Mouse (Mus musculus): ENCODE measurements at regions not wholly inside any gene's neighbourhood (a gene's known extent, or its start where the extent isn't known, plus 50 kb on each side); places are given as distances from the start of the nearest gene placed in this dataset.

DNA sequence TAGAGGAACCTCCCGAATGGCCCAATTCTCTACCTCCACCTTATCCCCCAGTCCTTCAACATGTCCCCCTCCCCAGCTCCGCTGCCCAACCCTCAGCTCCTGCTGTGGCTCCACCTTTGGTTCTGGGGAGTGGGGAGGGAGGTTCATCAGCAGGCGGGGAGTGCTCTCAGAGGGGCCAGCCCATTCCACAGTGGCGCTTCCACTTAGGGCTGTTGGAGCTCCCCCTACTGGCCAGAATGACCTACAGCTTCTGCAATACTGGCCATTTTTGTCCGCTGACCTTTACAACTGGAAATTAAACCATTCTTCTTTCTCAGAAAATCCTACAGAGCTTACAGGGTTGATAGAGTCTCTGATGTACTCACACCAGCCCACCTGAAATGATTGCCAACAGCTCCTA, 508.0 kb upstream of the Klhl4 start:
- Histone ChIP-seq H3K27me3 (ENCODE audit: control insufficient read depth, insufficient read depth, low read length) (no peaks in the 10 kb centered on the region), H3K4me3 (ENCODE audit: low read depth, low read length) (no peak overlapping the region), H3K4me1 (replicated peaks; ENCODE audit: control insufficient read depth, insufficient read depth) (no peaks in the 10 kb centered on the region), H3K36me3 (ENCODE audit: control insufficient read depth, insufficient read depth, low read length) (no peaks in the 10 kb centered on the region), H3K9ac (ENCODE audit: low read length) (no peak overlapping the region), H3K27ac (replicated peaks) (no peak overlapping the region), H3K4me2 (replicated peaks; ENCODE audit: low read depth) (no peak overlapping the region), H3K9me3 (ENCODE audit: control insufficient read depth, low read length) (no peaks in the 10 kb centered on the region)
- TF ChIP-seq EP300 (optimal IDR thresholded peaks at IDR 0.05), result no peak
- TF ChIP-seq CTCF (IDR thresholded peaks at IDR 0.05; ENCODE audit: low read depth), result 0 out of 2 replicates have a peak, but pooled peaks have one; percentile 5
- WGBS, result 95% methylated on average over 5 of the region's 5 CpGs
- ATAC-seq (ENCODE audit: low FRiP score, low TSS enrichment) (no peak), DNase-seq (ENCODE audit: low spot score) (no peak)

DNA sequence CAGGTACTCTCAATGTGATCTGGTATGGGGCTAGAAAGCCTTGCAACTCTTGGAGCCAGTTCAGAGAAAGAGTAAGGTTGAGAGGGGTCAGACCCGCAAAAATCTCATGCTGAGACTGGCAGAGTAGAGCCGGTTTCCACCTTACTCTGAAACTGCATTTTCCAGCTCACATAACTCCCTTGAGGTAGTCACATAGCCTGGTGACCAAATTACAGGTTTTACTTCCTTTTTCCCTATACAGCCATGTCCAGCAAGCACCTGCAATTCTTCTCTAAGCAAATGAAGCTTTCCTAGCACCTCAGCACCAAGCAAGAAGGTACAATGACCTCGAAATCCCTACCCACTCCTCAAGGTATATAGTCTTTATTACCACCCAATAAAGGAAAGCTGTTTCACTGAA, 481.0 kb upstream of the Klhl4 start:
- Histone ChIP-seq H3K4me1 (replicated peaks; ENCODE audit: control insufficient read depth, insufficient read depth) (no peaks in the 10 kb centered on the region), H3K36me3 (ENCODE audit: control insufficient read depth, insufficient read depth, low read length) (no peaks in the 10 kb centered on the region), H3K27me3 (ENCODE audit: control insufficient read depth, insufficient read depth, low read length) (no peaks in the 10 kb centered on the region), H3K4me3 (ENCODE audit: low read depth, low read length) (no peak overlapping the region), H3K9ac (ENCODE audit: low read length) (no peak overlapping the region), H3K4me2 (replicated peaks; ENCODE audit: low read depth) (no peak overlapping the region), H3K27ac (replicated peaks) (no peak overlapping the region), H3K9me3 (ENCODE audit: control insufficient read depth, low read length) (no peaks in the 10 kb centered on the region)
- WGBS, result 74% methylated on average over 3 of the region's 3 CpGs
- DNase-seq (ENCODE audit: low spot score) (no peak), ATAC-seq (ENCODE audit: low FRiP score, low TSS enrichment) (no peak)
- TF ChIP-seq EP300 (optimal IDR thresholded peaks at IDR 0.05) (no peak), CTCF (IDR thresholded peaks at IDR 0.05; ENCODE audit: low read depth) (no peak)

DNA sequence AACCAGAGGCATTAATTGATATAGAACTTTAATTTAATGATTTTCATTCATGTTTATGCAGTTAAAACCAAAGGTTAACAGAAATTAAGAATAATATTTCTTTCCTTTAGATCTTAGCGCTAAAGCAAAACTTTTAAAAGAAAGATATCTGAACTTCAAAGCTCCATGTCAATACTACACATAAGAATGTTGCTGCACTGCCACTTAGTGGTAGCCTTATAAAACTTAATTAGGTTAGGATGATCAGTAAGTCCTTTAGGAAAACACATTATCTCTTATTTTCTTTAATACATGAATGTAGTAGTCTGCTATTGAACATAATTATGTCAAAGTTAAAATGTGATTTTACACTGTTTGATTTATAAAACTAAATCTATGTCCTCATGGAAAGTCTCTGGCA, 432.9 kb upstream of the Klhl4 start:
- Histone ChIP-seq H3K4me3 (ENCODE audit: low read depth, low read length) (no peak overlapping the region), H3K4me2 (replicated peaks; ENCODE audit: low read depth) (no peak overlapping the region), H3K9ac (ENCODE audit: low read length) (no peak overlapping the region), H3K27me3 (ENCODE audit: control insufficient read depth, insufficient read depth, low read length) (no peaks in the 10 kb centered on the region), H3K36me3 (ENCODE audit: control insufficient read depth, insufficient read depth, low read length) (no peaks in the 10 kb centered on the region), H3K27ac (replicated peaks) (no peak overlapping the region), H3K9me3 (ENCODE audit: control insufficient read depth, low read length) (no peaks in the 10 kb centered on the region), H3K4me1 (replicated peaks; ENCODE audit: control insufficient read depth, insufficient read depth) (no peaks in the 10 kb centered on the region)
- TF ChIP-seq EP300 (optimal IDR thresholded peaks at IDR 0.05) (no peak), CTCF (IDR thresholded peaks at IDR 0.05; ENCODE audit: low read depth) (peak; percentile 49)
- DNase-seq (ENCODE audit: low spot score), result no peak
- no peak for ATAC-seq (ENCODE audit: low FRiP score, low TSS enrichment)
- WGBS, result 27% methylated on average over 1 of the region's 1 CpGs

Measured in stomach, postnatal 0 days (tissue).